Comparison of ENCODE assay signal across 14 mouse cellular contexts in the genomic region with DNA sequence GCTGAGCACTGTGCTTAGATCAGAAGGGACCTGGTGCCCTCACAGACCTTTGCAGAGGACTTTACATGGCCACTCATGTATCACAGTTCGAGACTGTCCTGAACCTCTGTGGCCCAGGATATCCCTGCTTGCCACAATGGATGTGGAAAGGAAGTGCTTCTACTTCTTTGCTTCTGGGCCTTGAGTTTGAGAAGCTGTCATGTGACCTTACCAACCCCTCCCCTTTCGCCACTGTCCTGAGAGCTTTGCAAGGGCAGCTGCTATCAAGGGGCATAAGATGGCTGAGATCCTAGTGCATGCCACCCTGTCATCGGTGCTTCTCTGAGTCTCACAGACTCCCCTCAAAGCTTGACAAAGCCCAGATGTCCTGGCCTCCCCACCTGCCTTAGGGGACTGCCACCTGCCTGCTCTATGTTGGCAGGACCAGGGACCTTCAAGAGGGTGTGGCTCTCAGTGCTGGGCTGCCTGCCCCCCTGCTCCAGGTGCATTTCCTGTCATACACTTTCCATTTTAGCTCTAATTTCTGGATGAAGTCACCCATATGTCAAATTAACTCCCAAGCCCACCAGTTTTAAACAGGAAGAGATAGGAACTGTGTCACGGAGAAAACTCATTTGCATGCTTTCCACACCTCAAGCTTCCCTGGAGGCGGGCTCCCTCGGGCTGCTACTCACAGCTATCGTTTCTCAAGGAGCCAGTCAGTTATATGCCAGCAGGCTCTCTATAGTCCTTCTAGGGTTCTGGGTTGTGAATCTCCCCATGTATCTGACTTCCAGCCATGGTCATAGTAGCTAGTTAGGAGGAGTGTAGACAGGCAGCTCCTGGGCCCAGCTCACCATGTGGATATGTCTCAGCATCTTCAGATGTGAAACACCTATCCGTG.
DNase-seq lines count a peak whose midpoint lies in the region; ATAC-seq and TF ChIP-seq lines count a peak whose summit lies in the region.
"Had no signal": no experiment of that assay in that cellular context is flagged by ENCODE, and none has a peak within 500 bp of the region (broad histone marks: within the 10 kb centered on the region; RNA-seq: fewer than 3 reads in every experiment).

No protein-coding gene starts in this region.

- H3K27ac ChIP-seq in forebrain, embryonic 13.5 days = peak overlapping the region; percentile 51
- no peak overlapping the region for H3K27ac ChIP-seq in forebrain, embryonic 11.5 days (ENCODE audit: low read depth, low read length)
- peak overlapping the region; percentile 70 for H3K27ac ChIP-seq in left cerebral cortex, adult 2 months
- peak overlapping the region; percentile 49 for H3K27ac ChIP-seq in olfactory bulb, adult 2 months (ENCODE audit: insufficient read depth, low read depth, low read length)
- H3K27ac ChIP-seq in cerebellum, adult 2 months (ENCODE audit: insufficient read depth, low read length) = no peak overlapping the region
- H3K27ac ChIP-seq: embryonic facial prominence, embryonic 12.5 days; heart, adult 2 months; limb, embryonic 15.5 days had no signal

- DNase-seq in forebrain, embryonic 11.5 days (ENCODE audit: low spot score) = no peak
- DNase-seq in left cerebral cortex, adult 2 months (ENCODE audit: extremely low spot score in 1 of 2, low spot score in 2 of 2) = peak in 1 of 2 experiments; percentile 51
- DNase-seq in left cerebral cortex, adult 9 months (ENCODE audit: low spot score in 2 of 2) = no peak
- DNase-seq in frontal cortex, postnatal 36 days (ENCODE audit: low spot score in 2 of 2) = peak; percentile 55 to 70
- no peak for DNase-seq in cerebellum, adult 2 months
- no peak for DNase-seq in thymus, adult 18-20 months
- DNase-seq: cerebellum, postnatal 14 days; heart, adult 2 months; kidney, adult 9 months; lung, adult 2 months had no signal

- intact Hi-C loops in left cerebral cortex, adult 2 months (cut with DNase I) = loop anchor here (5.0 kb wide), 1 partner anchor 111 kb away; the partner anchor contains the start of gene Ptprn2

- 74% methylated on average over 8 of the region's 8 CpGs for WGBS in forebrain, embryonic 13.5 days
- WGBS in forebrain, embryonic 11.5 days = 86% methylated on average over 8 of the region's 8 CpGs
- 66% methylated on average over 8 of the region's 8 CpGs for WGBS in olfactory bulb, adult 2 months
- WGBS in cerebellum, adult 2 months = 74% methylated on average over 8 of the region's 8 CpGs

- no peak for TF ChIP-seq CTCF in left cerebral cortex, adult 2 months (IDR thresholded peaks at IDR 0.05)
- TF ChIP-seq CTCF in olfactory bulb, adult 2 months (IDR thresholded peaks at IDR 0.05; ENCODE audit: insufficient read depth, low read depth, low read length) = no peak
- no peak for TF ChIP-seq CTCF in cerebellum, adult 2 months (IDR thresholded peaks at IDR 0.05; ENCODE audit: borderline replicate concordance, insufficient read depth, low read depth, low read length)

- no peaks in the 10 kb centered on the region for H3K9me3 ChIP-seq in forebrain, embryonic 13.5 days (replicated peaks)
- H3K9me3 ChIP-seq in forebrain, embryonic 11.5 days (ENCODE audit: control insufficient read depth, low read length) = no peaks in the 10 kb centered on the region
- H3K9me3 ChIP-seq: embryonic facial prominence, embryonic 12.5 days; limb, embryonic 15.5 days had no signal

- 0 out of 2 replicates have a peak, but pooled peaks have one; percentile 11 for ATAC-seq in forebrain, embryonic 13.5 days
- no peak for ATAC-seq in forebrain, embryonic 11.5 days (replicated peaks; ENCODE audit: low FRiP score)

- peaks cover 30% of the 10 kb centered on the region for H3K4me1 ChIP-seq in forebrain, embryonic 13.5 days
- peaks cover 4% of the 10 kb centered on the region; the same call in 1 of the 2 replicates for H3K4me1 ChIP-seq in forebrain, embryonic 11.5 days (replicated peaks; ENCODE audit: control insufficient read depth, insufficient read depth, low read length)
- H3K4me1 ChIP-seq in olfactory bulb, adult 2 months (ENCODE audit: control insufficient read depth, insufficient read depth, low read length) = peaks cover 15% of the 10 kb centered on the region
- H3K4me1 ChIP-seq in cerebellum, adult 2 months (ENCODE audit: control insufficient read depth, insufficient read depth, low read length) = peaks cover 17% of the 10 kb centered on the region
- H3K4me1 ChIP-seq: embryonic facial prominence, embryonic 12.5 days; limb, embryonic 15.5 days had no signal

- no peaks in the 10 kb centered on the region for H3K27me3 ChIP-seq in forebrain, embryonic 13.5 days
- H3K27me3 ChIP-seq in forebrain, embryonic 11.5 days (ENCODE audit: control insufficient read depth, insufficient read depth, low read length) = no peaks in the 10 kb centered on the region
- no peaks in the 10 kb centered on the region for H3K27me3 ChIP-seq in cerebellum, adult 2 months (ENCODE audit: control insufficient read depth, insufficient read depth, low read length)
- H3K27me3 ChIP-seq: embryonic facial prominence, embryonic 12.5 days; limb, embryonic 15.5 days had no signal

- no peak overlapping the region for H3K9ac ChIP-seq in forebrain, embryonic 13.5 days
- no peak overlapping the region for H3K9ac ChIP-seq in forebrain, embryonic 11.5 days (ENCODE audit: low read length)
- H3K9ac ChIP-seq: embryonic facial prominence, embryonic 12.5 days; limb, embryonic 15.5 days had no signal

- TF ChIP-seq POLR2A in olfactory bulb, adult 2 months (IDR thresholded peaks at IDR 0.05; ENCODE audit: insufficient read depth, low read depth, low read length) = no peak
- no peak for TF ChIP-seq POLR2A in cerebellum, adult 2 months (IDR thresholded peaks at IDR 0.05; ENCODE audit: borderline replicate concordance, insufficient read depth, low read length)

- H3K4me2 ChIP-seq in forebrain, embryonic 13.5 days = no peak overlapping the region
- H3K4me2 ChIP-seq in forebrain, embryonic 11.5 days (ENCODE audit: low read depth, low read length, severe bottlenecking) = no peak overlapping the region
- H3K4me2 ChIP-seq: embryonic facial prominence, embryonic 12.5 days; limb, embryonic 15.5 days had no signal

- no peaks in the 10 kb centered on the region for H3K36me3 ChIP-seq in forebrain, embryonic 13.5 days (ENCODE audit: poor library complexity, severe bottlenecking)
- no peaks in the 10 kb centered on the region for H3K36me3 ChIP-seq in forebrain, embryonic 11.5 days (ENCODE audit: control insufficient read depth, insufficient read depth, low read length)
- H3K36me3 ChIP-seq: embryonic facial prominence, embryonic 12.5 days; limb, embryonic 15.5 days had no signal

- no peak overlapping the region for H3K4me3 ChIP-seq in forebrain, embryonic 13.5 days
- no peak overlapping the region for H3K4me3 ChIP-seq in forebrain, embryonic 11.5 days (ENCODE audit: low read depth, low read length)
- no peak overlapping the region for H3K4me3 ChIP-seq in left cerebral cortex, adult 2 months
- H3K4me3 ChIP-seq in olfactory bulb, adult 2 months (ENCODE audit: insufficient read depth, low read depth, low read length) = no peak overlapping the region
- H3K4me3 ChIP-seq in cerebellum, adult 2 months (replicated peaks; ENCODE audit: insufficient read depth, low read depth, low read length) = no peak overlapping the region
- H3K4me3 ChIP-seq: embryonic facial prominence, embryonic 12.5 days; heart, adult 2 months; limb, embryonic 15.5 days had no signal

Comparison
In these comparisons a context has a peak if more than half of its experiments do, and no peak if none do; other contexts are left out.
1. H3K27ac ChIP-seq: peak in forebrain, embryonic 13.5 days (single experiment), left cerebral cortex, adult 2 months (single experiment) and olfactory bulb, adult 2 months (single experiment); none in forebrain, embryonic 11.5 days (single experiment) and cerebellum, adult 2 months (single experiment).
2. DNase-seq: peak in frontal cortex, postnatal 36 days (2 of 2); none in forebrain, embryonic 11.5 days (single experiment), left cerebral cortex, adult 9 months (0 of 2), cerebellum, adult 2 months (0 of 2) and thymus, adult 18-20 months (0 of 2).